Mouse (Mus musculus): ENCODE results near the gene Vezf1.

Gene Vezf1

GRCm38 (mm10) chr11:88126306-88126793 lies 58.3 kb downstream of the Vezf1 start:
- DNase-seq (ENCODE audit: low spot score in 2 of 2) = no peak

GRCm38 (mm10) chr11:88128461-88128860 lies 60.4 kb downstream of the Vezf1 start:
- no peak for DNase-seq (ENCODE audit: low spot score in 2 of 2)

- no peak for DNase-seq (ENCODE audit: low spot score in 2 of 2)
These were observed 61.2 kb downstream of the Vezf1 start for GRCm38 (mm10) chr11:88129281-88129680.

- no peak for DNase-seq (ENCODE audit: low spot score in 2 of 2)
These were observed 61.9 kb downstream of the Vezf1 start for GRCm38 (mm10) chr11:88129935-88130334.

GRCm38 (mm10) chr11:88131847-88132246 lies 63.8 kb downstream of the Vezf1 start:
- no peak for DNase-seq (ENCODE audit: low spot score in 2 of 2)
